Mouse (Mus musculus) limb, embryonic 10.5 days (tissue): ENCODE results near the gene Itfg2. TPM values are rescaled to one million over a fixed set of nuclear protein-coding genes. Genes with fewer than 3 reads are reported as not detected.
"Not testable (repeated sequence)": the region's sequence is repeated elsewhere in the genome, so short reads cannot be mapped to it uniquely, and the experiment has no call there.

Experiments used
- DNase-seq: peaks from one replicate; pipeline ENCODE4 v3.0.0-alpha.2; 2017; ENCODE audit warnings: low spot score
- H3K27ac ChIP-seq: fragments of 300-500 bp; sonication (generic); 2 replicates; pipeline ENCODE4 v1.5.1; 2016; ENCODE audit warnings: mild to moderate bottlenecking
- H3K27me3 ChIP-seq: fragments of 300-500 bp; sonication (generic); 2 replicates; pipeline ENCODE4 v1.6.1; 2016; ENCODE audit warnings: low read depth, mild to moderate bottlenecking; ENCODE audit not compliant: poor library complexity, severe bottlenecking
- H3K36me3 ChIP-seq: fragments of 300-500 bp; sonication (generic); 2 replicates; pipeline ENCODE4 v1.6.1; 2016; ENCODE audit warnings: mild to moderate bottlenecking, moderate library complexity
- H3K4me1 ChIP-seq: fragments of 300-500 bp; sonication (generic); 2 replicates; pipeline ENCODE4 v1.6.1; 2016
- H3K4me3 ChIP-seq: fragments of 300-500 bp; sonication (generic); 2 replicates; pipeline ENCODE4 v1.5.1; 2016; ENCODE audit warnings: mild to moderate bottlenecking, moderate library complexity
- H3K9me3 ChIP-seq: fragments of 300-500 bp; sonication (generic); replicated peaks from 2 replicates; pipeline ENCODE4 v1.6.1; 2016; ENCODE audit warnings: mild to moderate bottlenecking
- WGBS: fragments of 180-500 bp; shearing (Covaris S2); methylation state at CpG from one replicate; pipeline ENCODE4 v1.1.7; 2016; 5-methylcytosine and 5-hydroxymethylcytosine counted together
- polyA plus RNA-seq: library from polyadenylated mRNA; unstranded; fragments of >200 nt; fragmentation: Nextera tagmentation; extraction: Ambion mirVana; gene quantifications from 2 replicates; pipeline ENCODE4 v1.2.1, GENCODE M21; 2016

The Itfg2 gene
- polyA plus RNA-seq, 1 experiment from 2014 or later = 47.8 TPM

DNA sequence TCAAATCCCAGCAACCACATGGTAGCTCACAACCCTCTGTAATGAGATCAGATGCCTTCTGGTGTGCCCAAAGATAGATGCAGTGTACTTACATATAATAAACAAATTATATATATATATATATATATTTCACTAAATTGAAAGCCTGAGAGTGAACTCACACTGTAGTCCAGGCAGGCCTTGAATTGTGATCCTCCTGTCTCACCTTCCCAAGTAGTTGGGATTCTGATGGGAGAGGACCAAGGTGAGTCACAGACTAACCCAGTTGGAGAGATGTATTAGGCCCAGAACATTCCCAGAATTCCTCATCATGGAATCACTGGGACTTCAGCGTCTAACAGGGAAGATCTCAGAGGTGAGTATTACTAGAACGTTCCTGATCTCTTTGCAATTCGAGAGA is 25.7 kb downstream of the Itfg2 start, which contains the start of gene Nrip2:
Nrip2 (plus strand) TSS at position 301 of the 400 bp plus-strand sequence.
- Histone ChIP-seq H3K36me3 (no peaks in the 10 kb centered on the region), H3K4me3 (peak within 1 kb of the TSS; percentile 20; the same call in 1 of the 2 replicates), H3K9me3 (no peaks in the 10 kb centered on the region), H3K27ac (peak within 1 kb of the TSS; percentile 39; the same call in 1 of the 2 replicates), H3K27me3 (no peaks in the 10 kb centered on the region), H3K4me1 (peaks cover 10% of the 10 kb centered on the region; the same call in 1 of the 2 replicates)
- DNase-seq = no peak
- WGBS = 74% methylated on average over 3 of the region's 3 CpGs

DNA sequence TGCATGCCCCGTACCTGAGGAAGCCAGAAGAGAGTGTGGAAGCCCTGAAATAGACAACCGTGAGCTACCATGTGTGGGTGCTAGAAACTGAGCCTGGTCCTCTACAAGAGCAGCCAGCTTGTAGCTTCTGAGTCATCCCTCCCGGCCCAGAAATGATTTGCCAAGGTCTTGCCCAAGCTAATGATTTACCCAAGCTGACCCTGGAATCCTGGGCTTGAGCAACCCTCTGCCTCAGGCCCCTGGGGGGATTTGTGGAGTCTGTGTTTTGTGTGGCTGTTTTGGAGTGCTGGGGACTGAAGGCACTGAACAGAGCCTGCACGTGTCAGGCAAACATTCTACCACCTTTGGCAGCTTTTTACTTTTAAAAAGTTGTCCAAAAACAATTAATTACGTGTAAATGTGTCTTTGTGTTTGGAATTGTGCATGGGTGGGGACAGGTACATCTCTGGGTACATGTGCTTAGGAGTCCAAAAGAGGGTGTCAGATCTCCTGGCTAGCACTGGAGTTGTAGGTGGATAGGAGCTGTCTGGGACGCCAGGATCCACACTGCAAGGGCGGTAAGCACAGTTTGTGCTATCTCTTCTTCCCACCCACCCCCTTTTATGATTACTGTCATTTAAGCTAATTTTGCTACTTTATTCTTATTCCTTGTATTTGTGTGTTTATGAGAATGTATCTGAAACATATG is 27.0 kb downstream of the Itfg2 start:
- Histone ChIP-seq H3K9me3 (no peaks in the 10 kb centered on the region), H3K27me3 (no peaks in the 10 kb centered on the region), H3K27ac (no peak overlapping the region), H3K4me1 (peaks cover 10% of the 10 kb centered on the region; the same call in 1 of the 2 replicates), H3K4me3 (no peak overlapping the region), H3K36me3 (no peaks in the 10 kb centered on the region)
- no peak for DNase-seq
- 86% methylated on average over 7 of the region's 7 CpGs for WGBS

DNA sequence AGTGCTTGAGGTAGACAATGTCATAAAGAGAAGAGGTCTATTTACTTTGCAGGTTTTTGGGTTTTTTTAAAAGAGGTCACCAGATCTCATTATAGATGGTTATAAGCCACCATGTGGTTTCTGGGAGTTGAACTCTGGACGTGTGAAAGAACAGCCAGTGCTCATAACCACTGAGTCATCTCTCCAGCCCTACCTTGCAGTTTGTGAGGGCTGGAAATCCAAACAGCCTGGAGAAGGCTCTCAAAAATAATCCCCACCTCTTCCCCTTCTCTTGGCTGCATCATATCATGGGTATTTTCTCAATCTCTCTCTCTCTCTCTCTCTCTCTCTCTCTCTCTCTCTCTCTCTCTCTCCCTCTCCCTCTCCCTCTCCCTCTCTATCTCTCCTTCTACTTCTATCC is 34.0 kb downstream of the Itfg2 start:
- 59% methylated on average over 1 of the region's 1 CpGs for WGBS
- Histone ChIP-seq H3K36me3 (no peaks in the 10 kb centered on the region), H3K4me1 (no peaks in the 10 kb centered on the region), H3K27ac (no peak overlapping the region), H3K27me3 (no peaks in the 10 kb centered on the region), H3K4me3 (no peak overlapping the region), H3K9me3 (no peaks in the 10 kb centered on the region)
- no peak for DNase-seq

DNA sequence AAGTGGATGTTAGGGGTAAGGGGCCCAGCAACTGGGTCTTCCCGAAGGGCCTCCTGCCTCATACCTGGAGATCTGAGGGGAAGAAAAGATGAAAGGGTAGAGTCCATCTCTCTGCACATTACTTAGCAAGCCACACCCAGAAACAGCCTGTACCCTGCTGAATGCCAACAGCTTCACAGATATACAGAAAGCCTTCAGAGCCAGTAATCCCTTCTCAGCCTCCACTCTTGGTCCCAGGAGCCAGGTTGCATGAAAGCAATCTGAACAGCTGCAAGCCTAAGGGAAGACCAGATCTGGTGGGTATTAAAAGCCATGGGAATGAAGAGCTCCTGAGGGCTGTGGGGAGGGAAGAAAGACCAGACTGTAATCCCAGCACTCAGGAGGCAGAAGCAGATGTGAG is 35.5 kb downstream of the Itfg2 start:
- Histone ChIP-seq H3K4me1 (no peaks in the 10 kb centered on the region), H3K9me3 (no peaks in the 10 kb centered on the region), H3K27ac (no peak overlapping the region), H3K36me3 (no peaks in the 10 kb centered on the region), H3K27me3 (no peaks in the 10 kb centered on the region), H3K4me3 (no peak overlapping the region)
- WGBS = 95% methylated on average over 1 of the region's 1 CpGs
- no peak for DNase-seq

DNA sequence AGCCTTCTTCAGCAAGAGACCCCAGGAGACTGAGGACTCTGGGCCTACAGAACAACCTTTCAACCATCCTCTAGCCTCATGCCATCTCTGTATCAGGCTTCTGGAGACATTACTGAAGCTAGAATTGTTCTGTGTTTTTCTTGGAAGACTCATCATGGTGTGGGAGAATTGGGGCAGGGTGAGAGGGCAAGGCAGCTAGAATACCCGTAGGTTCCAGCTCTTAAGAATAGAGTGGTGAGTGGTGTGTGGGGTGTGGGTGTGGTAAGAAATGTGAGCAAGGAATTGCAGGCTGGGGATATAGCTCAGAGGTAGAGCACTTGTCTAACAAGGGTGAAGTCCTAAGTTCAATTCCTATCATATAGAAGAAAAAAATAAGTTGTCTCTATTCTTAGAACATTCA is 39.7 kb downstream of the Itfg2 start:
- DNase-seq = no peak
- Histone ChIP-seq H3K9me3 (no peaks in the 10 kb centered on the region), H3K27me3 (no peaks in the 10 kb centered on the region), H3K36me3 (no peaks in the 10 kb centered on the region), H3K4me1 (no peaks in the 10 kb centered on the region), H3K4me3 (no peak overlapping the region), H3K27ac (no peak overlapping the region)
- WGBS = 84% methylated on average over 1 of the region's 1 CpGs

DNA sequence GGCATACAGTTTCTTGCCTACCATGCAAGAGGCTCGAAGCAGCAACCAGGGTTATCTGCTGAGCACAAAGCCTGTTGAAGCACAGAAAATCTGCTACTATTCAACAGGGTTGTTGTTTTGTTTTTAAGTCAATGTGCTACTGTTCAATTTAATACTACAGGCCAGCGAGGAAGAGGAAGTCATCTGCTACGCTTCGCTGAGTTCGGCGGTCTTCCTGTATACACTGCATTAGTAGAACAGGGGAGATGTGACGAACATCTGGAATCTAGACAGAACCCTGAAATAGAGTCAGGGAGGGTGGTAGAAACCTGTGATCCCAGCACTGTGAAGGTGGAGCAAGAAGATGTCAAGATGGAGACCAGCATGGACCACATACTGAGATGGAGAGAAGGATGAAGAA is 41.0 kb downstream of the Itfg2 start:
- no peak for DNase-seq
- Histone ChIP-seq H3K27ac (no peak overlapping the region), H3K27me3 (no peaks in the 10 kb centered on the region), H3K4me1 (no peaks in the 10 kb centered on the region), H3K4me3 (no peak overlapping the region), H3K36me3 (no peaks in the 10 kb centered on the region), H3K9me3 (no peaks in the 10 kb centered on the region)
- WGBS = 86% methylated on average over 7 of the region's 7 CpGs

DNA sequence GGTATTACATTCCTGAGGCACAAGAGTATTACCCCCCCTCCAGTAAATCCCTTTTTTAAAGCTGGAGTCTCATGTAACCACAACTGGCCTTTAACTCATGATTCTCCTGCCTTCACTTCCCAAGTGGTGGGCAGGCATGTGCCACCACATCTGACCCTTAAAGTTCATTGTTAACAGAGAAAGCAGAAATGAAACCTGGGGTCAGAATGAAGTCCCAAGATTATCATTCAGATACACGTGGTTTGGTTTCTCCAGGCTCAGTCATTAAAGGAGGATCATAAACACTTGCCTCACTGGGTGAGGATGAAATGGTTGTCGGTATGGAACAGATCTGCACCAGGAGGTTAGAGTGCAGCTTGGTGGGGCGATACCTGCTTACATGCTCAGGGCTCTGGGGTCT is 43.5 kb downstream of the Itfg2 start:
- Histone ChIP-seq H3K4me1 (no peaks in the 10 kb centered on the region), H3K9me3 (no peaks in the 10 kb centered on the region), H3K27me3 (no peaks in the 10 kb centered on the region), H3K27ac (no peak overlapping the region), H3K36me3 (peaks cover 14% of the 10 kb centered on the region), H3K4me3 (no peak overlapping the region)
- WGBS = 74% methylated on average over 3 of the region's 3 CpGs
- DNase-seq = no peak

DNA sequence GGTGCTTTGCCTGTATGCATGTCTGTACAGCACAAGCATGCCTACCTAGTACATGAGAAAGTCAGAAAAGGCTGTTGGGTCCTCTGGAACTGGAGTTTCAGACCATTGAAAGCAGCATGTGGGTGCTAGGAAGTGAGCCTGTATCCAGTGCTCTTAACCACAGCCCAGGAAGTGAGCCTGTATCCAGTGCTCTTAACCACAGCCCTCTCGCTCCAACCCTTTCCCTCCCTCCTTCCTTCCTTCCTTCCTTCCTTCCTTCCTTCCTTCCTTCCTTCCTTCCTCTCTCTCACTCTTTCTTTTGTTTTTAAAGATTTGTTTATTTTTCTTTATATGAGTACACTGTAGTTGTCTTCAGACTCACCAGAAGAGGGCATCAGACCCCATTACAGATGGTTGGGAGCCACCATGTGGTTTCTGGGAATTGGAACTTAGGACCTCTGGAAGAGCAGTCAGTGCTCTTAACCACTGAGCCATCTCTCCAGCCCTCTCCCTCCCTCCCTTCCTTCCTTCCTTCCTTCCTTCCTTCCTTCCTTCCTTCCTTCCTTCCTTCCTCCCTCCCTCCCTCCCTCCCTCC is 44.0 kb downstream of the Itfg2 start:
- H3K36me3 ChIP-seq = peaks cover 20% of the 10 kb centered on the region
- DNase-seq, H3K27ac ChIP-seq, H3K4me1 ChIP-seq, H3K4me3 ChIP-seq, H3K9me3 ChIP-seq, H3K27me3 ChIP-seq: not testable (repeated sequence)
- 80% methylated on average over 1 of the region's 1 CpGs for WGBS

DNA sequence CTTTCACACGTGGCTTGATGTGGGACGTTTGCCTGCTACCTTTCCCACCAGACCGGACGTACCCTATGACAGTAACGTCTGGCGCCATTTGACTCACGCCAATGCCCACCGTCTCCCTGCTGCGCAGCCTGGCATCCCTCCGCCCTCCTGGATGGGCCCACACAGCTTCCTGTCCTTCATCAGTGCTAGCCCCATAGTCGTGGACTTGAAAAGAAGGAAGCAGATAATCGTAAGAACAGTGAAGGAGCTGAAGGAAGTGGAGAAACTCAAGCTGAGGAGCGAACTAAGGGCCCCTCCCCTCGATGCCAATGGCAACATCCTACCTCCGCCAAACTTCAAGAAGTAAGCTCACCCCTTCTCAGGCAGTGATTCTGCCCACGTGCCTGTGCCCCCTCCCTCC is 45.1 kb downstream of the Itfg2 start:
- H3K4me3 ChIP-seq = no peak overlapping the region
- H3K9me3 ChIP-seq = no peaks in the 10 kb centered on the region
- no peak overlapping the region for H3K27ac ChIP-seq
- no peaks in the 10 kb centered on the region for H3K27me3 ChIP-seq
- 87% methylated on average over 16 of the region's 16 CpGs for WGBS
- DNase-seq = no peak
- peaks cover 29% of the 10 kb centered on the region for H3K36me3 ChIP-seq
- no peaks in the 10 kb centered on the region for H3K4me1 ChIP-seq

DNA sequence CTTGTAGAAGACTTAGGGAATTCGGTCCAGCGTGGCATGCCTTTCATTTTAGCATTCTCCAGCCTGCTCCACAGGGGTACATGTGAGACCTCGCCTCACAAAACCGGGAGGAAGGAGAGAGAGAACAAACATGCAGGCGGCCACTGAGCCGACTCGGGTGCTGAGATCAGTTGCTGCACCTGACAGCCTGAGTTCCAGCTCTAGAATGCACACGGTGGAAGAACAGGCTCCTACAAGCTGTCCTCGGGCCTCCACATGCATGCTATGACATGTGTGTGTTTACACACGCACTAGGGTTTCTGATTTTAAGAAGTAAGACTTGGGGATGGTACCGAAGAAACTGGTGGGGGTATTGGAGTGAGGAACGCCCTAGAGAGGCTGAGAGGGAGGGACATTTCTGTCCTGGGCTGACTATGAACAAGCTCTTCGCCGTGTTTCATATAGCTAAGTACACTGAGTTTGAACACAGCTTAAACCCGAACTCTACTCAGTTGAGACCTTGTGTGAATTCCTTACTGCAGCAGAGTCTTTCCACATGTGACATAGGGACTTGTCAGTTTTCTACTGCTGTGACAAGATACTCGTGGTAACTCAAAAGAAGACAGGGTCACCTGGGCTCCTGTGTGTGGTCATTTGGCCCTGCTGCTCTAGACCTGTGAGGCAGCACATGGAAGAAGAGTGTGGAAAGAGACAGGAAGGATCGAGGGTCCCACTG is 48.2 kb downstream of the Itfg2 start:
- Histone ChIP-seq H3K36me3 (peaks cover 60% of the 10 kb centered on the region), H3K4me1 (no peaks in the 10 kb centered on the region), H3K27me3 (no peaks in the 10 kb centered on the region), H3K9me3 (no peaks in the 10 kb centered on the region), H3K4me3 (no peak overlapping the region), H3K27ac (no peak overlapping the region)
- DNase-seq = no peak
- 91% methylated on average over 17 of the region's 17 CpGs for WGBS

DNA sequence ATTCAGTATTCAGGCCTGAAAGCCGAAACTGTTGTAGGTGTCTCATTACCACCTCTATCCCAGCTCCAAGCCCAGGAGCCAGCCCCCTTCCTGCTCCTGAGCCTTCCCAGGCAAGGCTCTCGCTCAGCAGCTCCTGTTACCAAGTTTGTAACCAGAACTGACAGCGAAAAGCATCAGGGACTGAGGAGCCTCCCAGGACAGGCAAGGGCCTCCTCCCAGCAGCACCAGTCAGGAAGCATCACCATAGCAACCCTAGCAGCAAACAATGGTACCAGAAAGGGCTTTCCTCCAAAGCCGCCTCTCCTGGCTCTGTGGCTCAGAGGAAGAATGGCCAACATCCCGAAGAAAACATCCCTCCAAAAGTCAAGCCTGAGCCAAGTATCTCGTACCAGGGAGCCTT is 49.5 kb downstream of the Itfg2 start, which contains the start of the genes Tex52 and Gm44596:
Tex52 (plus strand) TSS at position 265 of the 400 bp plus-strand sequence.
Gm44596 (plus strand) TSS at position 312 of the 400 bp plus-strand sequence.
- Histone ChIP-seq H3K27ac (no peak within 1 kb of the TSS), H3K9me3 (no peaks in the 10 kb centered on the region), H3K36me3 (peaks cover 73% of the 10 kb centered on the region), H3K27me3 (no peaks in the 10 kb centered on the region), H3K4me3 (no peak within 1 kb of the TSS), H3K4me1 (no peaks in the 10 kb centered on the region)
- DNase-seq = no peak
- WGBS = 72% methylated on average over 6 of the region's 6 CpGs

DNA sequence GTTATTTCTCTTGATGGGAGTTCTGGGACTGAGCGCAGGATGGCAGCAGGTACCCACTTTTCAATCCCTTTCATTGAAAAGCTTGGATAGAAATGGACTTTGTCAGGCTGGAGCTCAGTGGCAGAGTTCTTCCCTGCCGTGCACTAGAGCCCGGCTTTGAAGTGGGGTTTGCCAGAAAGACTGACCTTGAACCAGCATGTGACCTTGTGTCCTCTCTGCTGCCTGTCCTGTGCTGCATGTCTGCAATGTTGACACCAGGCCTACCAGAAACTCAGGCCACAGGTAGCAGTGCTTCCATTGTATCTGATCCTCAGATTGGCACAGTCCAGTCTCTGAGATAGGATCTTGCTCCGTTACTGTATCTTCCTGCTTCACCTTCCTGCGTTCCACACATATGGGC is 54.7 kb downstream of the Itfg2 start:
- peaks cover 100% of the 10 kb centered on the region for H3K36me3 ChIP-seq
- DNase-seq = no peak
- H3K9me3 ChIP-seq = no peaks in the 10 kb centered on the region

DNA sequence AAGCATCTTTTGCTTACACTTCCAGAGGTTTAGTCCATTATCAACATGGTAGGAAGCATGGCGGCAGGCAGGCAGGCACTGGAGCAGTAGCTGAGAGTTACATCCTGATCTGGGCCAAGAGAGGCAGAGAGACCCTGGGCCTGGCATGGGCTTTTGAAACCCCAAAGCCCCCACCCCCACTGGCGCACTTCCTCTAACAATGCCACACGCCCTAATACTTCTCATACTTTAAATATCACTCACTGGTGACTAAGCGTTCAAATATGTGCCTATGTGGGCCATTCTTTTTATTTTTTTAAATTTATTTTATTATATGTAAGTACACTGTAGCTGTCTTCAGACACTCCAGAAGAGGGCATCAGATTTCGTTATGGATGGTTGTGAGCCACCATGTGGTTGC is 58.3 kb downstream of the Itfg2 start:
- H3K36me3 ChIP-seq = peaks cover 73% of the 10 kb centered on the region
- no peaks in the 10 kb centered on the region for H3K27me3 ChIP-seq
- WGBS = 96% methylated on average over 5 of the region's 5 CpGs
- DNase-seq = no peak
- H3K4me1 ChIP-seq = peaks cover 21% of the 10 kb centered on the region
- H3K27ac ChIP-seq = no peak overlapping the region
- H3K4me3 ChIP-seq = no peak overlapping the region
- no peaks in the 10 kb centered on the region for H3K9me3 ChIP-seq

More for the DNA sequence above, 54.7 kb downstream of the Itfg2 start:
- Histone ChIP-seq H3K27me3 (no peaks in the 10 kb centered on the region), H3K27ac (no peak overlapping the region), H3K4me1 (0 out of 2 replicates have a peak, but pooled peaks cover under 1% of the 10 kb centered on the region), H3K4me3 (no peak overlapping the region)
- 91% methylated on average over 5 of the region's 5 CpGs for WGBS
